Mouse (Mus musculus): ENCODE results near the gene Rad23a.
"Not testable (repeated sequence)": the region's sequence is repeated elsewhere in the genome, so short reads cannot be mapped to it uniquely, and the experiment has no call there.

Gene Rad23a

GRCm38 (mm10) chr8:84839875-84840247 is 604 bp downstream of the Rad23a start:
- no peak for DNase-seq (ENCODE audit: low spot score)

GRCm38 (mm10) chr8:84839411-84839810 is 1.1 kb downstream of the Rad23a start:
- no peak for DNase-seq (ENCODE audit: low spot score)

GRCm38 (mm10) chr8:84838513-84838912 is 2.0 kb downstream of the Rad23a start:
- no peak for DNase-seq (ENCODE audit: low spot score)

- DNase-seq (ENCODE audit: low spot score): no peak
Observed at GRCm38 (mm10) chr8:84837912-84838470, 2.5 kb downstream of the Rad23a start.

- no peak for DNase-seq (ENCODE audit: low spot score)
Observed at GRCm38 (mm10) chr8:84837149-84837911, 3.1 kb downstream of the Rad23a start.

- no peak for DNase-seq (ENCODE audit: low spot score)
Observed at GRCm38 (mm10) chr8:84834866-84835855, 5.3 kb downstream of the Rad23a start.

GRCm38 (mm10) chr8:84834002-84834865 is 6.2 kb downstream of the Rad23a start:
- no peak for DNase-seq (ENCODE audit: low spot score)

- no peak for DNase-seq (ENCODE audit: low spot score)
Observed at GRCm38 (mm10) chr8:84832759-84833742, 7.4 kb downstream of the Rad23a start.

- DNase-seq (ENCODE audit: low spot score): peak; percentile 59
Observed at GRCm38 (mm10) chr8:84832034-84832717, 8.3 kb downstream of the Rad23a start.

- DNase-seq (ENCODE audit: low spot score): no peak
Observed at GRCm38 (mm10) chr8:84831490-84831889, 9.0 kb downstream of the Rad23a start, which contains the start of gene Gadd45gip1. Gene Gadd45gip1, plus strand, starts transcription at chr8:84831522.

GRCm38 (mm10) chr8:84826518-84826917 is 13.9 kb downstream of the Rad23a start:
- DNase-seq (ENCODE audit: low spot score): not testable (repeated sequence)

- DNase-seq (ENCODE audit: low spot score): no peak
Observed at GRCm38 (mm10) chr8:84825636-84826035, 14.8 kb downstream of the Rad23a start.

- no peak for DNase-seq (ENCODE audit: low spot score)
Observed at GRCm38 (mm10) chr8:84823653-84824052, 16.8 kb downstream of the Rad23a start.

GRCm38 (mm10) chr8:84822723-84823122 is 17.7 kb downstream of the Rad23a start, which contains the start of gene Dand5:
Gene Dand5, minus strand, starts transcription at chr8:84822823.
- no peak for DNase-seq (ENCODE audit: low spot score)

- DNase-seq (ENCODE audit: low spot score): no peak
Observed at GRCm38 (mm10) chr8:84816117-84816516, 24.3 kb downstream of the Rad23a start.

- peak; percentile 83 for DNase-seq (ENCODE audit: low spot score)
Observed at GRCm38 (mm10) chr8:84815547-84815946, 24.9 kb downstream of the Rad23a start.

- no peak for DNase-seq (ENCODE audit: low spot score)
Observed at GRCm38 (mm10) chr8:84814555-84815441, 25.7 kb downstream of the Rad23a start.

GRCm38 (mm10) chr8:84814240-84814554 is 26.3 kb downstream of the Rad23a start:
- DNase-seq (ENCODE audit: low spot score): no peak

GRCm38 (mm10) chr8:84813830-84814229 is 26.6 kb downstream of the Rad23a start:
- no peak for DNase-seq (ENCODE audit: low spot score)
